Mouse (Mus musculus): ENCODE results near the gene Piga.

The Piga gene

GRCm38 (mm10) chrX:164419471-164419939 lies at the start of gene Piga:
TSS of gene Piga (plus strand) at chrX:164419787.
- DNase-seq (ENCODE audit: low read depth, low spot score) = peak; percentile 97

GRCm38 (mm10) chrX:164370576-164370975 lies 49.0 kb upstream of the Piga start:
- no peak for DNase-seq (ENCODE audit: low read depth, low spot score)

- no peak for DNase-seq (ENCODE audit: low read depth, low spot score)
Observed at GRCm38 (mm10) chrX:164373081-164373480, 46.5 kb upstream of the Piga start, which contains the start of gene Vegfd. TSS of gene Vegfd (plus strand) at chrX:164373378.

- DNase-seq (ENCODE audit: low read depth, low spot score) = no peak
Observed at GRCm38 (mm10) chrX:164374586-164374985, 45.0 kb upstream of the Piga start.

GRCm38 (mm10) chrX:164379721-164380120 lies 39.9 kb upstream of the Piga start:
- DNase-seq (ENCODE audit: low read depth, low spot score) = no peak

GRCm38 (mm10) chrX:164381618-164382408 lies 37.8 kb upstream of the Piga start:
- DNase-seq (ENCODE audit: low read depth, low spot score) = peak; percentile 95

GRCm38 (mm10) chrX:164394091-164394490 lies 25.5 kb upstream of the Piga start:
- no peak for DNase-seq (ENCODE audit: low read depth, low spot score)

GRCm38 (mm10) chrX:164398456-164398855 lies 21.1 kb upstream of the Piga start:
- DNase-seq (ENCODE audit: low read depth, low spot score) = peak; percentile 54

GRCm38 (mm10) chrX:164405080-164405649 lies 14.4 kb upstream of the Piga start:
- no peak for DNase-seq (ENCODE audit: low read depth, low spot score)

GRCm38 (mm10) chrX:164406133-164407022 lies 13.2 kb upstream of the Piga start:
- DNase-seq (ENCODE audit: low read depth, low spot score) = no peak

GRCm38 (mm10) chrX:164408301-164408927 lies 11.2 kb upstream of the Piga start:
- DNase-seq (ENCODE audit: low read depth, low spot score) = no peak

- no peak for DNase-seq (ENCODE audit: low read depth, low spot score)
Observed at GRCm38 (mm10) chrX:164410562-164410961, 9.0 kb upstream of the Piga start.

- no peak for DNase-seq (ENCODE audit: low read depth, low spot score)
Observed at GRCm38 (mm10) chrX:164416803-164417202, 2.8 kb upstream of the Piga start.

- no peak for DNase-seq (ENCODE audit: low read depth, low spot score)
Observed at GRCm38 (mm10) chrX:164418008-164418407, 1.6 kb upstream of the Piga start.

- no peak for DNase-seq (ENCODE audit: low read depth, low spot score)
Observed at GRCm38 (mm10) chrX:164419955-164420354, 368 bp downstream of the Piga start.

GRCm38 (mm10) chrX:164420518-164420917 lies 931 bp downstream of the Piga start:
- no peak for DNase-seq (ENCODE audit: low read depth, low spot score)

GRCm38 (mm10) chrX:164424821-164425220 lies 5.2 kb downstream of the Piga start:
- DNase-seq (ENCODE audit: low read depth, low spot score) = no peak

- no peak for DNase-seq (ENCODE audit: low read depth, low spot score)
Observed at GRCm38 (mm10) chrX:164427295-164427694, 7.7 kb downstream of the Piga start.

GRCm38 (mm10) chrX:164428224-164428623 lies 8.6 kb downstream of the Piga start:
- DNase-seq (ENCODE audit: low read depth, low spot score) = no peak

GRCm38 (mm10) chrX:164430621-164431020 lies 11.0 kb downstream of the Piga start:
- no peak for DNase-seq (ENCODE audit: low read depth, low spot score)

GRCm38 (mm10) chrX:164431133-164431532 lies 11.5 kb downstream of the Piga start:
- no peak for DNase-seq (ENCODE audit: low read depth, low spot score)

- DNase-seq (ENCODE audit: low read depth, low spot score) = no peak
Observed at GRCm38 (mm10) chrX:164431541-164431940, 12.0 kb downstream of the Piga start.

All from R1 (cell line).